In the genomic region with DNA sequence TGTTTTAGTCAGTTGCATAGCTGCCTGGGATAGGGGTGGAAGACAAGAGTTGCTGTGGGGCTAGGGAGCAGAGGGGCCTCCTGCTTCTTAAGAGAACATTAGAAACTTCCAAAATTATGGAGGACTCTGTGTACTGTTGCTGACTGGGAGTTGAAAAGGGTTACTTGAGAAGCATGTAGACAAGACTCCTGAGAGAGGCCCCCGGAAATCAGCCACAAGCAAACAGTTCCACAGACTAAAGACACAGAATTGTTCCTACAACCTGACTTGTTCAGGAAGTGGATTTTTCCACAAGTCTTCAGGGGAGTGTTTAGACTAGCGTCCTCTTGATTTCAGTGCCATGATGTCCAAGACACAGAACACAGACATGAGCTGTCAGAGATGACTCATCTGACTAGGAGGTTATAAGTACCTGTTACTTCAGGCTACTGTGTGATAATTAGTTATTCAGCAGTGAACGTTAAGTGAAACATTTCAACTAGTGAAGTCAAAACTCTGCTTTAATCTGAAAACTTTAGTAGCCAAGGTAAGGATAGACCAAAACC, we compare ENCODE assay signal across 25 mouse cellular contexts. TPM values are rescaled to one million over a fixed set of nuclear protein-coding genes. Genes with fewer than 3 reads are reported as not detected.
DNase-seq lines count a peak whose midpoint lies in the region; ATAC-seq and TF ChIP-seq lines count a peak whose summit lies in the region.
"Had no signal": no experiment of that assay in that cellular context is flagged by ENCODE, and none has a peak within 500 bp of the region (broad histone marks: within the 10 kb centered on the region; RNA-seq: fewer than 3 reads in every experiment).

No protein-coding gene starts in this region.

- peaks cover 55% of the 10 kb centered on the region for H3K4me1 ChIP-seq in heart, embryonic 13.5 days
- peaks cover 7% of the 10 kb centered on the region for H3K4me1 ChIP-seq in limb, embryonic 12.5 days (replicated peaks)
- H3K4me1 ChIP-seq in limb, embryonic 10.5 days = no peaks in the 10 kb centered on the region
- H3K4me1 ChIP-seq in CH12.LX (ENCODE audit: control insufficient read depth in 1 of 2, insufficient read depth in 2 of 2) = peaks cover 0 to 4% of the 10 kb centered on the region in 2 experiments; a peak in 1 of 4 replicates
- H3K4me1 ChIP-seq in embryonic facial prominence, embryonic 14.5 days (ENCODE audit: control insufficient read depth, insufficient read depth, low read length) = peaks cover 10% of the 10 kb centered on the region; the same call in 1 of the 2 replicates
- H3K4me1 ChIP-seq: liver, embryonic 13.5 days; stomach, embryonic 15.5 days had no signal

- H3K9ac ChIP-seq in heart, embryonic 13.5 days = no peak overlapping the region
- no peak overlapping the region for H3K9ac ChIP-seq in limb, embryonic 12.5 days (replicated peaks)
- peak overlapping the region; percentile 50 for H3K9ac ChIP-seq in CH12.LX (ENCODE audit: insufficient read depth, low read depth)
- H3K9ac ChIP-seq in embryonic facial prominence, embryonic 14.5 days (ENCODE audit: low read depth, low read length) = no peak overlapping the region
- H3K9ac ChIP-seq: liver, embryonic 13.5 days; neural tube, embryonic 13.5 days; stomach, embryonic 15.5 days had no signal

- H3K4me2 ChIP-seq in heart, embryonic 13.5 days = no peak overlapping the region
- no peak overlapping the region for H3K4me2 ChIP-seq in limb, embryonic 12.5 days
- peak overlapping the region; percentile 86 for H3K4me2 ChIP-seq in CH12.LX (ENCODE audit: insufficient read depth, low read depth, poor library complexity, severe bottlenecking)
- peak overlapping the region; percentile 9; the same call in 1 of the 2 replicates for H3K4me2 ChIP-seq in embryonic facial prominence, embryonic 14.5 days (ENCODE audit: low read depth, low read length)
- H3K4me2 ChIP-seq: liver, embryonic 13.5 days; midbrain, embryonic 11.5 days; neural tube, embryonic 13.5 days; stomach, embryonic 15.5 days had no signal

- dilution Hi-C loops in CH12.LX (cut with MboI; ENCODE audit: extremely low pct_ligation_motif_present, extremely low pct_unique_long_range_greater_than_20kb, low sequenced_read_pairs) = no loop called here

- no peak for TF ChIP-seq POLR2A in CH12.LX (IDR thresholded peaks at IDR 0.05; ENCODE audit: low read depth, low read length)

- no peak for DNase-seq in heart, postnatal 4 days
- no peak for DNase-seq in limb, embryonic 10.5 days (ENCODE audit: low spot score)
- DNase-seq in CH12.LX (ENCODE audit: extremely low read depth) = no peak
- DNase-seq in embryonic facial prominence, embryonic 14.5 days (ENCODE audit: low spot score) = no peak
- no peak for DNase-seq in right cerebral cortex, adult 18-20 months
- no peak for DNase-seq in urinary bladder, adult 2 months (ENCODE audit: low spot score)
- DNase-seq: adrenal gland, postnatal 14 days; cerebellum, adult 11-12 months; cerebellum, postnatal 36 days; kidney, adult 11 months; kidney, postnatal 10 days; layer of hippocampus, postnatal 36 days; liver, embryonic 13.5 days; right cerebral cortex, postnatal 25 days; thymus, adult 18-20 months; thymus, postnatal 4 days had no signal

- in situ Hi-C loops in CH12.LX (cut with MboI; ENCODE audit: low pct_ligation_motif_present, low pct_unique_long_range_greater_than_20kb, low sequenced_read_pairs) = no loop called here

- no peaks in the 10 kb centered on the region for H3K36me3 ChIP-seq in heart, embryonic 13.5 days
- H3K36me3 ChIP-seq in limb, embryonic 12.5 days = no peaks in the 10 kb centered on the region
- H3K36me3 ChIP-seq in limb, embryonic 10.5 days = no peaks in the 10 kb centered on the region
- no peaks in the 10 kb centered on the region for H3K36me3 ChIP-seq in CH12.LX (replicated peaks in 1 of 2; ENCODE audit: control insufficient read depth in 1 of 2, insufficient read depth in 1 of 2, low read length in 1 of 2)
- H3K36me3 ChIP-seq in embryonic facial prominence, embryonic 14.5 days (ENCODE audit: control insufficient read depth, insufficient read depth, low read length) = no peaks in the 10 kb centered on the region
- H3K36me3 ChIP-seq: liver, embryonic 13.5 days; neural tube, embryonic 13.5 days; stomach, embryonic 15.5 days had no signal

- ATAC-seq in heart, embryonic 13.5 days (ENCODE audit: extremely low read depth, insufficient number of reproducible peaks, low FRiP score, low TSS enrichment) = no peak
- no peak for ATAC-seq in limb, embryonic 12.5 days (ENCODE audit: insufficient number of reproducible peaks, insufficient read depth, low FRiP score, low TSS enrichment, low read depth)
- no peak; the same call in 1 of the 2 replicates for ATAC-seq in embryonic facial prominence, embryonic 14.5 days (ENCODE audit: low read depth)
- ATAC-seq: forebrain, embryonic 14.5 days had no signal

- peak overlapping the region; percentile 25 for H3K27ac ChIP-seq in heart, embryonic 13.5 days (replicated peaks)
- peak overlapping the region; percentile 62; the same call in 1 of the 2 replicates for H3K27ac ChIP-seq in limb, embryonic 12.5 days
- no peak overlapping the region for H3K27ac ChIP-seq in limb, embryonic 10.5 days
- H3K27ac ChIP-seq in CH12.LX (ENCODE audit: insufficient read depth, low read depth) = no peak overlapping the region
- H3K27ac ChIP-seq in embryonic facial prominence, embryonic 14.5 days (replicated peaks; ENCODE audit: low read depth, low read length) = no peak overlapping the region
- H3K27ac ChIP-seq: liver, embryonic 13.5 days; macrophage; neural tube, embryonic 13.5 days; stomach, embryonic 15.5 days had no signal

- TF ChIP-seq RAD21 in CH12.LX (IDR thresholded peaks at IDR 0.05; ENCODE audit: low read depth, low read length) = no peak

- H3K79me2 ChIP-seq in CH12.LX (replicated peaks; ENCODE audit: control insufficient read depth, extremely low read depth, insufficient read depth, poor library complexity, severe bottlenecking) = peaks cover 3% of the 10 kb centered on the region; the same call in 1 of the 2 replicates

- H3K9me3 ChIP-seq in heart, embryonic 13.5 days = no peaks in the 10 kb centered on the region
- no peaks in the 10 kb centered on the region for H3K9me3 ChIP-seq in limb, embryonic 12.5 days
- no peaks in the 10 kb centered on the region for H3K9me3 ChIP-seq in limb, embryonic 10.5 days (replicated peaks)
- H3K9me3 ChIP-seq in CH12.LX (replicated peaks; ENCODE audit: low read length) = no peaks in the 10 kb centered on the region
- no peaks in the 10 kb centered on the region for H3K9me3 ChIP-seq in embryonic facial prominence, embryonic 14.5 days (ENCODE audit: control insufficient read depth, low read length)
- H3K9me3 ChIP-seq: liver, embryonic 13.5 days; neural tube, embryonic 13.5 days; stomach, embryonic 15.5 days had no signal

- H3K4me3 ChIP-seq in heart, embryonic 13.5 days = no peak overlapping the region
- no peak overlapping the region for H3K4me3 ChIP-seq in limb, embryonic 12.5 days (replicated peaks)
- no peak overlapping the region for H3K4me3 ChIP-seq in limb, embryonic 10.5 days
- no peak overlapping the region for H3K4me3 ChIP-seq in CH12.LX (replicated peaks in 1 of 3; ENCODE audit: low read depth in 2 of 3, low read length in 2 of 3, poor library complexity in 1 of 3)
- no peak overlapping the region for H3K4me3 ChIP-seq in embryonic facial prominence, embryonic 14.5 days (ENCODE audit: low read depth, low read length)
- H3K4me3 ChIP-seq: erythroblast, embryonic 14.5 days; layer of hippocampus, adult 2 months; liver, embryonic 13.5 days; neural tube, embryonic 13.5 days; stomach, embryonic 15.5 days had no signal

- no peaks in the 10 kb centered on the region for H3K27me3 ChIP-seq in heart, embryonic 13.5 days (replicated peaks)
- no peaks in the 10 kb centered on the region for H3K27me3 ChIP-seq in limb, embryonic 12.5 days
- no peaks in the 10 kb centered on the region for H3K27me3 ChIP-seq in limb, embryonic 10.5 days (ENCODE audit: low read depth, poor library complexity, severe bottlenecking)
- H3K27me3 ChIP-seq in CH12.LX (replicated peaks) = no peaks in the 10 kb centered on the region
- H3K27me3 ChIP-seq in embryonic facial prominence, embryonic 14.5 days (replicated peaks; ENCODE audit: control insufficient read depth, insufficient read depth, low read length) = no peaks in the 10 kb centered on the region
- H3K27me3 ChIP-seq: liver, embryonic 13.5 days; neural tube, embryonic 13.5 days; stomach, embryonic 15.5 days had no signal

- no peak for TF ChIP-seq EP300 in CH12.LX (IDR thresholded peaks at IDR 0.05; ENCODE audit: low read length)

- 46% methylated on average over 3 of the region's 3 CpGs for WGBS in heart, embryonic 13.5 days
- WGBS in limb, embryonic 12.5 days = 71% methylated on average over 3 of the region's 3 CpGs
- WGBS in limb, embryonic 10.5 days = 86% methylated on average over 3 of the region's 3 CpGs
- 45% methylated on average over 3 of the region's 3 CpGs for WGBS in embryonic facial prominence, embryonic 14.5 days

- TF ChIP-seq CTCF in CH12.LX (conservative IDR thresholded peaks at IDR 0.05 in 1 of 2, IDR thresholded peaks at IDR 0.05 in 1 of 2; ENCODE audit: low read depth in 2 of 2, low read length in 2 of 2) = no peak

TF ChIP-seq in CH12.LX, 34 proteins besides CTCF, POLR2A, EP300 and RAD21:
- TF ChIP-seq MYC (IDR thresholded peaks at IDR 0.05; ENCODE audit: low read depth, low read length) (0 out of 2 replicates have a peak, but pooled peaks have one; percentile 43), TCF12 (IDR thresholded peaks at IDR 0.05; ENCODE audit: low read depth, low read length) (no peak), IRF4 (IDR thresholded peaks at IDR 0.05; ENCODE audit: low read depth, low read length) (peak; percentile 34; the same call in 1 of the 2 replicates), JUND (conservative IDR thresholded peaks at IDR 0.05; ENCODE audit: low read depth, low read length) (peak; percentile 47; the same call in 1 of the 2 replicates), BHLHE40 (IDR thresholded peaks at IDR 0.05; ENCODE audit: low read depth, low read length) (no peak), JUN (IDR thresholded peaks at IDR 0.05; ENCODE audit: insufficient read depth, low read depth, low read length) (peak; percentile 54; the same call in 1 of the 2 replicates), TBP (conservative IDR thresholded peaks at IDR 0.05; ENCODE audit: low read depth, low read length) (0 out of 2 replicates have a peak, but pooled peaks have one; percentile 57)
TF ChIP-seq in CH12.LX: peak in this region for 5.

RNA-seq across cellular contexts. Expression of gene Cp, which starts 3.8 kb away (rescaled TPM):
- 0.79 and 1.3 TPM in 2 replicates for polyA plus RNA-seq in heart, embryonic 13.5 days (2015; fragmentation: Nextera tagmentation; extraction: Ambion mirVana)
- 10 to 100 TPM in 1 of 2 experiments, 1 to 10 TPM in 1; 9.6 to 10.4 TPM for total RNA-seq in heart, postnatal 4 days (2021)
- 0.05 and 0.33 TPM in 2 replicates for polyA plus RNA-seq in limb, embryonic 12.5 days (2016; fragmentation: Nextera tagmentation; extraction: Ambion mirVana)
- polyA plus RNA-seq in limb, embryonic 10.5 days (2016; fragmentation: Nextera tagmentation; extraction: Ambion mirVana) = 0.13 TPM in 1 of 2 replicates, not detected in the other
- 3.8 and 4.8 TPM in 2 replicates for total RNA-seq in CH12.LX (2012; rRNA removed)
- 0.28 and 0.54 TPM in 2 replicates for total RNA-seq in CH12.LX (2014; rRNA removed)
- polyA plus RNA-seq in CH12.LX (2012; ENCODE audit: insufficient read length, low read depth) = 0.33 TPM in 1 of 2 replicates, not detected in the other
- 4.8 and 5.5 TPM in 2 replicates for polyA plus RNA-seq in embryonic facial prominence, embryonic 14.5 days (2014; fragmentation: Nextera tagmentation; extraction: Ambion mirVana)
- 11.2 and 13.7 TPM in 2 replicates for polyA plus RNA-seq in urinary bladder, adult 2 months (2012; rRNA removed)
- polyA plus RNA-seq: erythroblast, embryonic 14.5 days had no signal

Comparison
In these comparisons a context has a peak if more than half of its experiments do, and no peak if none do; other contexts are left out.
1. H3K27ac ChIP-seq: peak in heart, embryonic 13.5 days (single experiment) and limb, embryonic 12.5 days (single experiment); none in limb, embryonic 10.5 days (single experiment), CH12.LX (single experiment) and embryonic facial prominence, embryonic 14.5 days (single experiment).
2. H3K4me2 ChIP-seq: peak in CH12.LX (single experiment) and embryonic facial prominence, embryonic 14.5 days (single experiment); none in heart, embryonic 13.5 days (single experiment) and limb, embryonic 12.5 days (single experiment).